Mouse (Mus musculus) left cerebral cortex, postnatal 14 days (tissue): ENCODE results near the gene Klhl22. TPM values are rescaled to one million over a fixed set of nuclear protein-coding genes. Genes with fewer than 3 reads are reported as not detected.

Source experiments
- DNase-seq, 2 experiments: peaks; one replicate each; pipeline ENCODE4 v3.0.0; 2021 to 2022; ENCODE audit warnings: low spot score in 2 of 2, mixed read lengths in 1 of 2
- intact Hi-C: fragments of 180-260 bp; cut with DNase I; formaldehyde crosslinking; loops from one replicate; pipeline ENCODE4 v1.15.1; 2025
- total RNA-seq, 2 experiments: library from RNA; stranded (reverse); gene quantifications; 2 replicates each; pipeline ENCODE4 v1.2.3; 2021

The Klhl22 gene
- total RNA-seq, 2 experiments from 2014 or later: 93.6 to 98.8 TPM

DNA sequence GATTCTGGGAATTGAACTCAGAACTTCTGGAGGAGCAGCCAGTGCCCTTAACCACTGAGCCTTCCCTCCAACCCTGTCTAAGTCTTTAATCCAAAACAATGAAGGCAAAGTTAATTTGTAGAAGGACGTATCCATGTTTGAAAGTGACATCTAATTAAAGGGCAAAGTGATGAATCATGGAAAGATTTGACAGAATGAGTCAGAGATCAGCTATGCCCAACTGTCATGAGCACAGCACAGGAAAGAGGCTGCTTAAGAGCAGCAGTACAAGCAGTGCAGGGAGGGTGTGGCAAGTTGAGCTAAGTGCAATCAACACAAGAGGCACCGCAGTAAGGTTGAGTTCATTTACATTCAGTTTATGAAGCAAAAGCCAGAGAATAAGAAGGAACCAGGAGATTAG lies 14.4 kb upstream of the Klhl22 start:
- no peak for DNase-seq
- intact Hi-C loops: no loop called here

DNA sequence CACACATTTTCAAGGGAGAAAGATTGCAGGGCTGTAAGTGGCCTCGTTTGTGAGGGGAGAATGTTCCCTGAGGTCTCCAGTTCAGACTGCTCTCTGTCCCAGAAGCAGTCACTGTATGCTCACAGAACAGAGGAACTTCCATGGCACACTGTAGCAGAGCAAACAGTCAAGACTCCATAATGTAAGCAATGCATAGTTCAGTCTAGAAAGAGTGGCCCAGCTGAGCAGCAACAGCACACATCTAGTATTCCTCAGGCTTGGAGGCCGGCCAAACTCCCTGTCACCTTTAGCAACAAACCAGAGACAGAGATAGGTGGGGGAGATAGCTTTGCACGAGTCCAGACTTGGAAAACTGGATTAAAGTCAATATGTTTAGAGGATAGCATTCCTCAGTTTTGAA lies 6.4 kb upstream of the Klhl22 start:
- intact Hi-C loops: no loop called here
- DNase-seq: no peak

DNA sequence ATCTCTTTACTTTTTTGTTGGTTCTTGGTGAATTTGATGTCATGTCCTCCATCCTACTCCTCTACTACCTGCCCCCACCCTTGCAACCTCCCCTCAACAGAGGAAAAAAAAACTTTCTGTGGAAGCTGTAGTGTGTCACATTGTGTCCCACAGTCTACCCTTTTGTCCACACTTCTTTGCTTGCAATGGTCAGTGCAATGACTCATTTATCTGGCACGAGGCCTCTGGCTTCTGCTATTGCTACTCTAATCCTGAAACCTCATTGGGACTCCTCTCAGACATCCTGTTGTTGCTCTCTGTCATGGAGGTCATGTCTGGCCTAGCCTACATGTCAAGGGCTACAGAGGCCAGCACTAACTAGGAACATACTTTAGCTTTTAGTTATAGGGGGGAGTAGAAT lies 5.7 kb upstream of the Klhl22 start:
- intact Hi-C loops: no loop called here
- DNase-seq: no peak

DNA sequence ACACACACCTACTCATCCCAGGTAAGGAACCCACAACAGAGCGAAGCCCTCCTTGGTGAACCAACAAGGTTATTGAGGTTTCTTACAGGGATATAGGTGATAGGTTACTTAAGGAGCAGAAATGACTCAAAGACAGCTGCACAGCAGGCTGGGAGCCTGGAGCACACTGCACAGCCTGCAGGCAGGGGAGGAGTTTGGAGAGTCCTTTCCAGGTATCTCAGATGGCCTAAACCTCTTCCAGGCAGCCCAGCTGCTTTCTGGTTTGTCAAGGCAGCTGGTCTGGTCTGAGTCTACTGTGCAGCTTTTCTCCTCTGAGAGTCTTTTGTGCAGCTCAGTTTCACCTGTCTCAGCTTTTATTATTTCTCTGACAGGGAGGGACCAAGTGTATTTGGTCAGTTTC lies 1.7 kb upstream of the Klhl22 start:
- DNase-seq: no peak
- intact Hi-C loops: no loop called here

DNA sequence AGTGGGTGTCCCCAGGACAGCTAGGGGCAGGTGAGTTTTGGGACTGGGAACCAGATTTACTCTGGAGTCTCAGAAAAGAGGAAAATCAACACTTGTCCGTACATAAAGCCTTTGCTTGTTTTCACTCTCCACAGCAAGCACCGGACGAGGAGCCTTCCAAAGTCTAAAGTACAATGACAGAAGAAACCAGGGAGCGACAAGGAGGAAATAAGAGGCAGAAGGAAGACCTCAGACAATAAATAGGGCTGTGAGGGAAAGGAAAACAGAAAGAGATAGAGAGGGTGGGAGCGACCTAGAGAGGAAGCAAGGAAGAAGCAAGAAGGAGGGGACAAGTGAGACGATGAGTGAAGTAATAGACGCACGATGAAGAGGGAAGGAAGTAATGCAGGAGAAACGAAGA lies 516 bp upstream of the Klhl22 start:
- intact Hi-C loops: no loop called here
- DNase-seq: no peak

DNA sequence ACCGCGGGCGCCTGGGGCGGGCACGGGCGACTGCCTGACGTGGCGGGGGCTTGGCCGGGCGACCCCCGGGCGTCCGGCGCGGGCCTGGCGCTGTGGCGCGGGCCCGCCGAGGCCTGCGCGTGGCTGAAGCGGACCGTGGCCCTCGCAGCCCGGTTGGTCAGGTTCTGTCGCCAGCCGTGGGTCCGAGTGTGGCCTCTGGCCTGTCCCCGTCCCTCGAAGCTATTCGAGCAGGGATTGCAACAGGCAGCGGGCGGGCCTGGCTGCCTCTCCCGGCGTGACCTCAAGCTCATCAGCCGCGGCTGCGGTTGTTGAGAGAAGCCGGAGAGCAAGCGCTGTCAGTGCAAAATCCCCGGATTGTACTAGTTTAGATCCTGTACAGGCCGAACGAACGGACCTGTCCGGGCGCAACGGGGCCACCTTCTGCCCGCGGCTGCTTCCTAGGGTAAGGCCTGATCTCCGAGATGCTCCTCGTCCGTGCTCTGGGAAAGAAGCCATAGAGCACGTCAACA lies 449 bp downstream of the Klhl22 start:
- intact Hi-C loops: loop anchor here (5.0 kb wide), 1 partner anchor 52 kb away; no protein-coding TSS in a partner anchor
- DNase-seq: peak; percentile 34 to 38

DNA sequence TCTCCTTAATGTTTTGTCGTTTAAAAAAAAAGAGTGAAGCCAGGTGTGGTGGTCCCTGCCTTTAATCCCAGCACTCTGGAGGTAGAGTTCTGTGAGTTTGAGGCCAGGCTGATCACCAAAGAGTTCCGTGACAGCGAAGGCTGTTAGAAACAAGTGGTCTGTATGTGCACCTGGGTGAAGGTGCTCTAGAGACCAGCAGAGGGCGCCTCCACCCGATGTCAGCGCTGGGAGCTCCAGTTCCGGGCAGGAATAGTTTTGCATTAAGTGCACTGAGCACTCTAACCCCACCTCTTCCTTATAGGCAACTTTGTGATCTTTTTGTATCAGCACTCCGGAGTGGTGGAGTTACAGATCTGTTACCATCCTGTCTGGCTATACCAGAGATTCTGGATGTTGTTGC lies 1.2 kb downstream of the Klhl22 start:
- peak; percentile 26 to 37 for DNase-seq
- intact Hi-C loops: loop anchor here (5.0 kb wide), 1 partner anchor 52 kb away; no protein-coding TSS in a partner anchor

DNA sequence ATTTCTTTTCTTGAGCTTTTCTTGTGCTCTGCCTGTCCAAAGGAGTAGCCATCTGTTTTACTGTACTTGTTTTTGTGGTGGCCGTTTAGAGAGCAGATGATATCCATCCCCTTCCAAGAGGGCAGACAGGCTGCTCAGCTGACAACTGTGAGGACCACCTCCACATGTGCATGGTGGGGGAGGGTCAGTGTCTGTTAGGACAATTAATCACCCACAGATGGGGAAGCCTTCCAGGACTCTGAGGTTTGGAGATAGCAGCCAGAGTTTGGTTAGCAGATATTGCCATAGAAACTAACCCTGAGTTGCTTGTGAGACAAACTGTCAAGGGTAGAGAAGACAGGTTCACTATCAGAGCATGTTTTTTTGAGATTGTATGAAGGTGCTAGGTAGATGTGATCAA lies 1.7 kb downstream of the Klhl22 start:
- intact Hi-C loops: loop anchor here (5.0 kb wide), 1 partner anchor 51 kb away; no protein-coding TSS in a partner anchor
- DNase-seq: no peak

DNA sequence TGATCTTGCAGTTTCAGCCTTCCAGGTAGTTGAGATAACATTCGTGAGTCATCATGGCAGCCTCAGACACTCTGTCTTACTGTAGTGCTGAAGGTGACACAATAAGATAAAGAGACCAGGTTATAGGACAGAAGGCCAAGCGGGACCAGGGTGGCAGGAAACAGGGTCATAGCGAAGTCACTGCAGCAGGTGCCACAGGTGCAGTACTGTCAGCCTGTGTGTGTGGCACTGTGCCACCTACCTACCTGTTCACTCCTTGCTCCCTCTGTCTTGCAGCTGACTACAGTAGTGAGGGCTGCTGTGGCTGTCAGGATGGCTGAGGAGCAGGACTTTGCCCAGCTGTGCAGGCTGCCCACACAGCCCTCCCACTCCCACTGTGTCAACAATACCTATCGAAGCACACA lies 4.7 kb downstream of the Klhl22 start:
- DNase-seq: no peak
- intact Hi-C loops: loop anchor here (5.0 kb wide), 1 partner anchor 48 kb away; no protein-coding TSS in a partner anchor

DNA sequence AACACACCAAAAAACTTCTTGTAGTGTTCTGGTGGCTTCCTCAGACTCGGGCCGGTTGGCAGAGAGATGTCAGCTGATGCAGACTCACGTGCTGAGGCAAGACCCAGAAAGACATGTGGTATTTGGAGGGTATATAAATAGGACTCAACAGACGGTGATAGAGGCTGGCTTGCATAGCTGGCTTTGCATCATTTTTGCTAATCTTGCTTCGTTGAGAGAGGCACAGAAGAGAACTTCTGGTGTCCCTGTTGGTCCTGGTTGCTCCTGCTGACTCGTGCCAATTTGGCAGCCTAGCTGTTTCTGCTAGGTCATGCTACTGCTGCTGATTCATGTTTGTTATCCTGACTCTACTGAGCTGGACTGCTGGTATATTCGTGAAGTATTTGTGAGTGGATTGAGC lies 9.4 kb downstream of the Klhl22 start:
- DNase-seq: peak; percentile 15 to 50
- intact Hi-C loops: no loop called here

DNA sequence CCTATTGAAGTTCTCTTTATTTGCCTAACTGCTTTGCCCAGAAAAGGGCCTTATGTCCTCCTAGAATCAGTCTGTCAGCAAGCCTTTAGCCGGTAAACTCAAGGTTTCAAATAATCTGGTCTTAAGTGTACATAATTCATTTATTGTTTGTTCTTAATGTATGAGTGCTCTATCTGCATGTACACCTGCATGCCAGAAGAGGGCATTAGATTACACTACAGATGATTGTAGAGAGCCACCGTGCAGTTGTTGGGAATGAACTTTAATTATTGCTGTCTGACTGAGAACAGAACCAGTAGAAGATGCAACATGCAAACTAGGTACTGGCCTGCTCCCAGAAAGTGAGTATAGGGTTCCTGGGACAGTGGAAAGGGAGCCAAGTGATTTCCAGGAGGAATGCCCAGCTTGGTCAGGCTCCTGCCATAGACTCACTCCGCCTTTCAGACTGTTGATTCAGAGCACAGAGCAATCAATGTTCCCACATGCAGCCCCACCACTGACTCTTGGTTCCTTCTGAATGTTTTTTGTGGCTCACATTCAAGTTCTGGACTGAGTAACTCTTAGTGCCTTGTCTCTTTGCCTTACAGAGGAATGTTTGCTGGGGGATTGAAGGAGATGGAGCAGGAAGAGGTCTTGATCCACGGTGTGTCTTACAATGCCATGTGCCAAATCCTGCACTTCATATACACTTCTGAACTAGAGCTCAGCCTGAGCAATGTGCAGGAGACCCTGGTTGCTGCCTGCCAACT lies 11.9 kb downstream of the Klhl22 start:
- intact Hi-C loops: no loop called here
- DNase-seq: no peak

DNA sequence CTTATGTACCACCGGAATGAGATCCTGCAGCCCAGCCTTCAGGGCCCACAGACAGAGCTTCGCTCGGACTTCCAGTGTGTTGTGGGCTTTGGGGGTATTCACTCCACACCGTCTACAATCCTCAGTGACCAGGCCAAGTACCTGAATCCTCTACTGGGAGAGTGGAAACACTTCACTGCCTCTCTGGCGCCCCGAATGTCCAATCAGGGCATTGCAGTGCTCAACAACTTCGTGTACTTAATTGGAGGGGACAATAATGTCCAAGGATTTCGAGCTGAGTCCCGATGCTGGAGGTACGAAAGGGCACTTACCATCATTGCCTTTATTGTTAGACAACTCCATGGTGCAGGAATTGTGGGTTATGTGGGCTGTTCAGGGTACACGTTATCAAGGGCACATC lies 17.4 kb downstream of the Klhl22 start:
- DNase-seq: no peak
- intact Hi-C loops: no loop called here

DNA sequence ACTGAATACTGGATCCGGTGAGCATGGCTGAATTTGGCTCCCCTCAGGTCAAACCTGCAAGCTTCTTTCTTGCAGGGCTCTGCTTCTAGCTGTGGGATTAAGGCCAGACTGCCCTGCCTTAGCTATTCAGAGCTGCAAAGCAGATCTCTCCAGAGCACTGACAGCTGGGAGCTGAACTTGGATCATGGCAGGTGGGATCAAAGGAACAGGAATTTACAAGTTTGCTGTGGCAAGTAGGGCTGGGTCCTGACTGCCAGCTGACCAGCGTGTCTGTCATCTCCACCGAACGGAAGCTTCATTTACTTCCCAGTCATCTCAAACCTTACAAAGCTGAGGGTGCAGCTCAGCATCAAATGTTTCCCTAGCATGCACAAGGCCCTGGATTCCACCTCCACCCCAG lies 18.8 kb downstream of the Klhl22 start:
- intact Hi-C loops: no loop called here
- DNase-seq: no peak

DNA sequence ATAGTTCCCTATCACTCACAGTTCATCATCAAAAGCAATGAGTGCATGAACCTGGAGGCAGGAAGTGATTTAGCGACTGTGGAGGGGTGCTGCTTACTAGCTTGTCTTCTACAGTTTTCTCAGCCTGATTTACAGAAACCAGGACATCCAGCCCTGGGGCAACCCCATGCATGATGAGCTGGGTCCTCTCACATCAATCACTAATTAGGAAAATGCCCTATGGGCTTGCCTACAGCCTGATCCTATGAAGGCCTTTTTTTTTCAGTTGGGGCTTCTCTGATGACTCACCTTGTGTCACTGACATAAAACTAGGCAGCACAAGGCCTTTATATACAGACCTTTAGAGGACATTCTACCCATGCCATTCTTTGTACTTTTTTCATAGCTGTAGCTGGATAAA lies 20.3 kb downstream of the Klhl22 start:
- intact Hi-C loops: no loop called here
- DNase-seq: no peak

DNA sequence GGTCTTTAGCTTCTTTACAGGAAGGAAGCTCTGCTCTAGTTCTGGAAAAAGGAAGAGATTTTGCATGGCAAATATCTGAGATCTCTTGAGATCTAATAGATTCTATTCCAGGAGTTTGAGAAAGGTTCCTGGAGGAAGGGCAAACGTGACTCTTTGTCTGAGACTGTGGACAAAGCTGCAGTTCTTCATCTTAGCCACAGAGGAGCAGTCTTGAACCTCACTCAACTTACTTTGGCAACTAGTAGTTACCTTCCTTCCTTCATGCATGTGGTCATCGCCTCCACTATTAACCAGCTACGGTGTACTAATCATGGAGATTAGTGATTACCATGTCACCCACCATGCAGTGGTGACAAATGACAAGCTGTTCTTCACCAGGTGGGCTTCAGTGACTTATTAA lies 25.9 kb downstream of the Klhl22 start:
- intact Hi-C loops: no loop called here
- DNase-seq: no peak

DNA sequence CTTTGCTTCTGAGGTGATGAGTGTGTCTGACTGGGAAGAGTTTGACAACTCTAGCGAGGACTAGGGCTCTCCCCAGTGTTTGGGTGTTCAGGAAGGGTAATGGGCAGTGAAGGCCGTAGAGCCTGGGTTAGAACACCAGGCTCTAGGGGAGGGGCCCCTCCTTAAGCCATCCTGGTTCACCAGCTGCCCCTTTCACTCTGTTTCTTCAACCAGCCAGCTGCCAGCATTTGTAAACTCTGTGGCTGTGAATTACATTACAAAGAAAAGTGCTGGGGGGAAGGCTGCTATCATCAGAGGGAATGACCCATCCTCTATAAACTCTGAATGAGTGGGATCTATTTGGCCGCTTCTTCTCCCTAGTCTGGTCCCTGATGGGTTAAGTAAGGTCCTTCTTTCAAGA lies 33.3 kb downstream of the Klhl22 start:
- intact Hi-C loops: no loop called here
- DNase-seq: no peak

DNA sequence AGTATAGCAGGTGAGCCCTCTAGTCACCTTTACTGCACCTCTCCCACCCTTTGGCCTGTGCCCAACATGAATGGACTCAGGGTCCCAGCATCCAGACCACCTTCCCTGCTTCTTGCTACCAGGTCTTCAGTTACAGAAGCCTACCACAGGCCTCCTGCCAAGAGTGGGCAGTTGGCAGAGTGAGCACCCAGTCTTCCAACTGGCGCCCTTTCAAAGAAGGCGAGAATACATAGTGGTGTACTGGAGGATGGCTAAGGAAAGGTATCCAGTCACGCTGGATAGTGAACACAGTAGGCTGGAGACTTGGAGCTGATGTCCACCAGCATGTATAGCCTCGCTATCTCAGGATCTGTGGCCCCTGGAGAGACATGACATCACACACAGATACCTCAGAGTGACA lies 34.6 kb downstream of the Klhl22 start:
- DNase-seq: no peak
- intact Hi-C loops: no loop called here

DNA sequence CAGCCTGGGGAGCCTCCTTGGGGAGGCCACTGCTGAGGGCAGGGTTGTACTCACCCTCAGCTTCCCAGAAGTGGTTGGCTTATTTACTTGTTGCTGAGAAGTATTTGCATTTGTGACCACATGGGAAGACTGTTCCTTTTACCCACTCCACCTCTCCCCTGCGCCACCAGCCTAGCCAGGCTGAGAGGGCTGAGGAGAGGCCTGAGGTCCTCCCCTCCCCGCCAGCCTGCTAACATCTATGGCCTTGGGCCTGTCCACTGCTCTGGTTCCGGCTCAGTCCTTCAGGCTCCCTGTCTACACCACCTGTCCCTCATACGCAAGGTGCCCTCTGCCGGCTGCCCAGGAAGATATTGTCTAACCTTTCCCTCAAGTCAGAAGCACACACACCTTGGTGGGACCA lies 36.2 kb downstream of the Klhl22 start:
- intact Hi-C loops: no loop called here
- DNase-seq: no peak

DNA sequence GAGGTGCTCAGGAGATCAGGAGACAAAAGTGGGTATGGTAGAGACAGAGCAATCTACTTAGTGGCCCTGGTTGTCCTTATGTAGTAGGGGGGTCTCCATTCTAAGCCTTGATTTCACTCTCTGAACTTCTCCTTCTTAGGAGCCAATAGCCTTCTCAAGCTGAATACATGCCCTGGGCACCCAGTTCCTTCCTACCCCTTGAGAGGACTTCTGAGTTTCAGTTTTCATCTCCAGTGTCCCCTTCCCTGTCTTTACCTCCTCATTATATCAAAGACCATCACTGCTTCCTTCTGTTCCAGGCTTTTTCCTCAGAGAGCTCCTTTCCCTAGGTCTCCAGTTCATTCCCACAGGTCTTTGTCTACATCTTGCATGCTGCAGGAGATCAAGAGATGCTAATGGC lies 37.1 kb downstream of the Klhl22 start:
- intact Hi-C loops: no loop called here
- DNase-seq: no peak

DNA sequence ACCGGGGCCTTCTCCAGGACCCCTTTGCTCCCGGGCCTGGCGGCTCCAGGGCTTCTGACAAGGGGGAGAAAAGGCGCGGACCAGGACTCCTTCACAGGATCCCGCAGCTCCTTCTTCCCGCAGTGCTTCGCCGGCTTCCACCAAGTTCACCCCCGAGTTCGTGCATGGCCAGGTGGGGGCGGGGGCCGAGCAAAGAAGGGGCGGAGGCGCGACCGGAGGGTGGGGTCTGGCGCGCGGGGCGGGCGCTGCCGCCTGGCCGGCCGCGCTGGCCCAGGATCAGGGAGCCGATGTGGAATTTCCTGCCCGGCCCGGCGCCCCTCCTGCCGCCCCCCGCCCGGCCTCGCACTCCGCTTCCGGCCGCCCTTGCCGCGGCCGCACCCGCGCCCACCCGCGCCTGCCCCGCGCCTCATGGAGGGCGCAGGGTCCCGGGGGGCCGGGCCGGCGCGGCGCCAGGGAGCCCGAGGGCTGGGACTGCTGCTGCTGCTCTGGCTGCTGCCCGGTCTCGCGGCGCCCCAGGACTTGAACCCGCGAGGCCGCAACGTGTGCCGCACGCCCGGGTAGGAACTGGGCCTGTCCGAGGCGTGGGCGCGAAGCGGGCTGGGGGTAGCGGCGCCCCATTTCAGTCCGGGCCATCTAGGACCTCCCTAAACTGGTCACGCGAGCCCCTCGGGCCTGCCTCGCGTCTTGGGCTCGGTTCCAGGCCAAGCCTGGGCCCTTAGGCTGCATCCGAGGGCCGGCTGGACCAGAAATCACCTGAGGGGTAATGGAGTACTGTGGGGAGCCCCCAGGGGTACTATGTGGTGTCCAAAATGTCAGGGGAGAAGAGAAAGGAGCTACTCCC lies 37.8 kb downstream of the Klhl22 start, which contains the start of gene Scarf2:
TSS of gene Scarf2 (plus strand) at position 312 of the 841 bp plus-strand sequence.
- no peak for DNase-seq
- intact Hi-C loops: no loop called here
